Mouse (Mus musculus) forelimb bud, embryonic 11.5 days (tissue): ENCODE data around the gene Acot13.

Experiments used
- DNase-seq: peaks from one replicate; pipeline ENCODE4 v3.0.0-alpha.2; 2012; ENCODE audit warnings: low read depth, low spot score

Gene Acot13

GRCm38 (mm10) chr13:24830756-24831352, 486 bp downstream of the Acot13 start:
- no peak for DNase-seq

GRCm38 (mm10) chr13:24826116-24826515, 5.2 kb downstream of the Acot13 start:
- DNase-seq = no peak

GRCm38 (mm10) chr13:24825587-24825986, 5.8 kb downstream of the Acot13 start:
- DNase-seq = no peak

GRCm38 (mm10) chr13:24824647-24825046, 6.7 kb downstream of the Acot13 start:
- no peak for DNase-seq

- no peak for DNase-seq
Measured at GRCm38 (mm10) chr13:24822663-24823343, 8.5 kb downstream of the Acot13 start.

GRCm38 (mm10) chr13:24819931-24820330, 11.4 kb downstream of the Acot13 start:
- no peak for DNase-seq

GRCm38 (mm10) chr13:24816125-24817092, 14.9 kb downstream of the Acot13 start:
- no peak for DNase-seq

GRCm38 (mm10) chr13:24814616-24815015, 16.7 kb downstream of the Acot13 start:
- no peak for DNase-seq

GRCm38 (mm10) chr13:24812521-24812920, 18.8 kb downstream of the Acot13 start:
- no peak for DNase-seq

GRCm38 (mm10) chr13:24806079-24806478, 25.3 kb downstream of the Acot13 start:
- DNase-seq = no peak

- DNase-seq = no peak
Measured at GRCm38 (mm10) chr13:24803196-24803595, 28.1 kb downstream of the Acot13 start.

- peak; percentile 32 for DNase-seq
Measured at GRCm38 (mm10) chr13:24802131-24802691, 29.1 kb downstream of the Acot13 start.

GRCm38 (mm10) chr13:24801308-24801921, 29.9 kb downstream of the Acot13 start, which contains the start of gene BC005537:
Gene BC005537 (plus strand): TSS chr13:24801657.
- no peak for DNase-seq

- peak; percentile 95 for DNase-seq
Measured at GRCm38 (mm10) chr13:24800674-24801307, 30.5 kb downstream of the Acot13 start.

GRCm38 (mm10) chr13:24799925-24800673, 31.2 kb downstream of the Acot13 start:
- no peak for DNase-seq

- no peak for DNase-seq
Measured at GRCm38 (mm10) chr13:24799378-24799777, 32.0 kb downstream of the Acot13 start.

GRCm38 (mm10) chr13:24798686-24799085, 32.7 kb downstream of the Acot13 start:
- DNase-seq = no peak

GRCm38 (mm10) chr13:24792411-24793045, 38.8 kb downstream of the Acot13 start:
- DNase-seq = no peak

- DNase-seq = no peak
Measured at GRCm38 (mm10) chr13:24791349-24791748, 40.0 kb downstream of the Acot13 start.

GRCm38 (mm10) chr13:24787477-24787876, 43.9 kb downstream of the Acot13 start:
- no peak for DNase-seq
